Mouse (Mus musculus): ENCODE measurements at regions not wholly inside any gene's neighbourhood (a gene's known extent, or its start where the extent isn't known, plus 50 kb on each side); places are given as distances from the start of the nearest gene placed in this dataset.
"Not testable (repeated sequence)": the region's sequence is repeated elsewhere in the genome, so short reads cannot be mapped to it uniquely, and the experiment has no call there.

GRCm38 (mm10) chr11:113148198-113148537 is 366.1 kb downstream of the Sox9 start:
- H3K4me3 ChIP-seq = no peak overlapping the region
- H3K27ac ChIP-seq = no peak overlapping the region
- no peaks in the 10 kb centered on the region for H3K27me3 ChIP-seq
- H3K9ac ChIP-seq = no peak overlapping the region
- no peak for ATAC-seq (ENCODE audit: insufficient number of reproducible peaks, insufficient read depth, low FRiP score, low TSS enrichment)
- H3K36me3 ChIP-seq = no peaks in the 10 kb centered on the region
- no peak overlapping the region for H3K4me2 ChIP-seq (replicated peaks)
- no peaks in the 10 kb centered on the region for H3K9me3 ChIP-seq
- WGBS = 83% methylated on average over 9 of the region's 9 CpGs
- H3K4me1 ChIP-seq = peaks cover 29% of the 10 kb centered on the region

GRCm38 (mm10) chr11:113155515-113155914 is 373.5 kb downstream of the Sox9 start:
- Histone ChIP-seq H3K4me1 (peaks cover 11% of the 10 kb centered on the region), H3K9ac (no peak overlapping the region), H3K4me3 (no peak overlapping the region), H3K36me3 (no peaks in the 10 kb centered on the region), H3K9me3 (no peaks in the 10 kb centered on the region), H3K27ac (no peak overlapping the region), H3K4me2 (replicated peaks) (no peak overlapping the region), H3K27me3 (no peaks in the 10 kb centered on the region)
- WGBS = 83% methylated on average over 6 of the region's 6 CpGs
- ATAC-seq (ENCODE audit: insufficient number of reproducible peaks, insufficient read depth, low FRiP score, low TSS enrichment) = no peak

- Histone ChIP-seq H3K9ac (no peak overlapping the region), H3K4me1 (peaks cover 35% of the 10 kb centered on the region), H3K36me3 (no peaks in the 10 kb centered on the region), H3K27me3 (no peaks in the 10 kb centered on the region), H3K4me2 (replicated peaks) (no peak overlapping the region), H3K9me3 (no peaks in the 10 kb centered on the region), H3K27ac (no peak overlapping the region), H3K4me3 (no peak overlapping the region)
- no peak for ATAC-seq (ENCODE audit: insufficient number of reproducible peaks, insufficient read depth, low FRiP score, low TSS enrichment)
- WGBS = 22% methylated on average over 3 of the region's 3 CpGs
These were observed 381.9 kb downstream of the Sox9 start for GRCm38 (mm10) chr11:113163941-113164340.

GRCm38 (mm10) chr11:113164510-113164909 is 382.5 kb downstream of the Sox9 start:
- WGBS = 10% methylated on average over 10 of the region's 10 CpGs
- H3K4me3 ChIP-seq = peak overlapping the region; percentile 28
- H3K27me3 ChIP-seq = no peaks in the 10 kb centered on the region
- H3K9me3 ChIP-seq = no peaks in the 10 kb centered on the region
- H3K9ac ChIP-seq = no peak overlapping the region
- peak overlapping the region; percentile 58 for H3K4me2 ChIP-seq (replicated peaks)
- H3K27ac ChIP-seq = no peak overlapping the region
- no peak for ATAC-seq (ENCODE audit: insufficient number of reproducible peaks, insufficient read depth, low FRiP score, low TSS enrichment)
- H3K36me3 ChIP-seq = no peaks in the 10 kb centered on the region
- H3K4me1 ChIP-seq = peaks cover 34% of the 10 kb centered on the region

GRCm38 (mm10) chr11:113165069-113165795 is 383.2 kb downstream of the Sox9 start:
- H3K4me1 ChIP-seq = peaks cover 31% of the 10 kb centered on the region
- peak overlapping the region; percentile 58 for H3K4me2 ChIP-seq (replicated peaks)
- 3% methylated on average over 23 of the region's 23 CpGs for WGBS
- H3K27me3 ChIP-seq = 0 out of 2 replicates have a peak, but pooled peaks cover 2% of the 10 kb centered on the region
- H3K4me3 ChIP-seq = peak overlapping the region; percentile 28
- peak; percentile 67; the same call in 1 of the 2 replicates for ATAC-seq (ENCODE audit: insufficient number of reproducible peaks, insufficient read depth, low FRiP score, low TSS enrichment)
- H3K27ac ChIP-seq = no peak overlapping the region
- 0 out of 2 replicates have a peak overlapping the region, but pooled peaks have one; percentile 24 for H3K9ac ChIP-seq
- no peaks in the 10 kb centered on the region for H3K36me3 ChIP-seq
- no peaks in the 10 kb centered on the region for H3K9me3 ChIP-seq

- 69% methylated on average over 4 of the region's 4 CpGs for WGBS
- no peak overlapping the region for H3K9ac ChIP-seq
- no peak overlapping the region for H3K4me3 ChIP-seq
- no peaks in the 10 kb centered on the region for H3K36me3 ChIP-seq
- no peak overlapping the region for H3K4me2 ChIP-seq (replicated peaks)
- H3K9me3 ChIP-seq = no peaks in the 10 kb centered on the region
- 0 out of 2 replicates have a peak, but pooled peaks cover 2% of the 10 kb centered on the region for H3K27me3 ChIP-seq
- 0 out of 2 replicates have a peak overlapping the region, but pooled peaks have one; percentile 23 for H3K27ac ChIP-seq
- ATAC-seq (ENCODE audit: insufficient number of reproducible peaks, insufficient read depth, low FRiP score, low TSS enrichment) = no peak
- H3K4me1 ChIP-seq = peaks cover 36% of the 10 kb centered on the region
These were observed 384.5 kb downstream of the Sox9 start for GRCm38 (mm10) chr11:113166517-113166916.

GRCm38 (mm10) chr11:113172497-113173140 is 390.6 kb downstream of the Sox9 start:
- Histone ChIP-seq H3K9ac (no peak overlapping the region), H3K27me3 (0 out of 2 replicates have a peak, but pooled peaks cover 2% of the 10 kb centered on the region), H3K27ac (peak overlapping the region; percentile 87), H3K4me2 (replicated peaks) (peak overlapping the region; percentile 50), H3K4me1 (peaks cover 17% of the 10 kb centered on the region), H3K36me3 (no peaks in the 10 kb centered on the region), H3K4me3 (peak overlapping the region; percentile 41), H3K9me3 (no peaks in the 10 kb centered on the region)
- ATAC-seq (ENCODE audit: insufficient number of reproducible peaks, insufficient read depth, low FRiP score, low TSS enrichment) = peak; percentile 48
- WGBS = 19% methylated on average over 16 of the region's 16 CpGs

GRCm38 (mm10) chr11:113173317-113173716 is 391.3 kb downstream of the Sox9 start:
- peak overlapping the region; percentile 33 for H3K4me2 ChIP-seq (replicated peaks)
- not testable (repeated sequence) for H3K27me3 ChIP-seq; H3K4me3 ChIP-seq; ATAC-seq (ENCODE audit: insufficient number of reproducible peaks, insufficient read depth, low FRiP score, low TSS enrichment); H3K9me3 ChIP-seq; H3K9ac ChIP-seq; H3K36me3 ChIP-seq
- H3K4me1 ChIP-seq = peaks cover 17% of the 10 kb centered on the region
- WGBS = 37% methylated on average over 12 of the region's 12 CpGs
- H3K27ac ChIP-seq = 0 out of 2 replicates have a peak overlapping the region, but pooled peaks have one; percentile 37

- Histone ChIP-seq H3K27me3 (0 out of 2 replicates have a peak, but pooled peaks cover 2% of the 10 kb centered on the region), H3K36me3 (no peaks in the 10 kb centered on the region), H3K4me2 (replicated peaks) (no peak overlapping the region), H3K4me1 (peaks cover 17% of the 10 kb centered on the region), H3K27ac (peak overlapping the region; percentile 46; the same call in 1 of the 2 replicates), H3K9ac (no peak overlapping the region), H3K4me3 (no peak overlapping the region), H3K9me3 (no peaks in the 10 kb centered on the region)
- ATAC-seq (ENCODE audit: insufficient number of reproducible peaks, insufficient read depth, low FRiP score, low TSS enrichment) = no peak
- WGBS = 75% methylated on average over 5 of the region's 5 CpGs
These were observed 392.0 kb downstream of the Sox9 start for GRCm38 (mm10) chr11:113174011-113174507.

GRCm38 (mm10) chr11:113175323-113175722 is 393.3 kb downstream of the Sox9 start:
- no peak for ATAC-seq (ENCODE audit: insufficient number of reproducible peaks, insufficient read depth, low FRiP score, low TSS enrichment)
- H3K9me3 ChIP-seq = no peaks in the 10 kb centered on the region
- H3K36me3 ChIP-seq = no peaks in the 10 kb centered on the region
- no peak overlapping the region for H3K4me3 ChIP-seq
- peaks cover 16% of the 10 kb centered on the region for H3K4me1 ChIP-seq
- no peak overlapping the region for H3K27ac ChIP-seq
- WGBS = 27% methylated on average over 6 of the region's 6 CpGs
- no peaks in the 10 kb centered on the region for H3K27me3 ChIP-seq
- H3K4me2 ChIP-seq (replicated peaks) = no peak overlapping the region
- no peak overlapping the region for H3K9ac ChIP-seq

GRCm38 (mm10) chr11:113176183-113176582 is 394.2 kb downstream of the Sox9 start:
- Histone ChIP-seq H3K4me2 (replicated peaks) (no peak overlapping the region), H3K36me3 (no peaks in the 10 kb centered on the region), H3K4me1 (peaks cover 18% of the 10 kb centered on the region; the same call in 1 of the 2 replicates), H3K9ac (no peak overlapping the region), H3K27ac (no peak overlapping the region), H3K27me3 (no peaks in the 10 kb centered on the region), H3K4me3 (no peak overlapping the region), H3K9me3 (no peaks in the 10 kb centered on the region)
- 20% methylated on average over 7 of the region's 7 CpGs for WGBS
- ATAC-seq (ENCODE audit: insufficient number of reproducible peaks, insufficient read depth, low FRiP score, low TSS enrichment) = no peak

GRCm38 (mm10) chr11:113178375-113178774 is 396.4 kb downstream of the Sox9 start:
- H3K9ac ChIP-seq = no peak overlapping the region
- no peak overlapping the region for H3K4me3 ChIP-seq
- 87% methylated on average over 7 of the region's 7 CpGs for WGBS
- no peaks in the 10 kb centered on the region for H3K27me3 ChIP-seq
- peaks cover 22% of the 10 kb centered on the region for H3K4me1 ChIP-seq
- H3K27ac ChIP-seq = no peak overlapping the region
- no peaks in the 10 kb centered on the region for H3K9me3 ChIP-seq
- no peak overlapping the region for H3K4me2 ChIP-seq (replicated peaks)
- H3K36me3 ChIP-seq = no peaks in the 10 kb centered on the region
- no peak for ATAC-seq (ENCODE audit: insufficient number of reproducible peaks, insufficient read depth, low FRiP score, low TSS enrichment)
